Mouse (Mus musculus) heart, postnatal 25 days (tissue): ENCODE data around the gene Gm21885. TPM values are rescaled to one million over a fixed set of nuclear protein-coding genes. Genes with fewer than 3 reads are reported as not detected.

ENCODE experiments used
- total RNA-seq, 2 experiments: library from RNA; stranded (reverse); gene quantifications; 2 replicates each; pipeline ENCODE4 v1.2.3; 2021

Gm21885 gene
- total RNA-seq, 2 experiments from 2014 or later = not detected

Other genes with a start within 250 kb of the Gm21885 start
- gene Tob1, start 70.4 kb upstream of the Gm21885 start, total RNA-seq = 10 to 100 TPM; 57.2 to 60.6 TPM
- 1 to 10 TPM; 2.3 to 3.1 TPM for gene Wfikkn2, start 35.9 kb upstream of the Gm21885 start, total RNA-seq
- 10 to 100 TPM; 31.4 to 37.7 TPM for gene Luc7l3, start 40.1 kb downstream of the Gm21885 start, total RNA-seq
- gene Ankrd40, start 46.1 kb downstream of the Gm21885 start, total RNA-seq = 100 to 1,000 TPM; 263 to 280 TPM
- gene Abcc3, start 111.1 kb downstream of the Gm21885 start, total RNA-seq = 1 to 10 TPM; 2.0 to 2.7 TPM
- gene Cacna1g, start 192.3 kb downstream of the Gm21885 start, total RNA-seq = 10 to 100 TPM; 15.4 to 21.5 TPM
- under 1 TPM; 0.34 to 0.42 TPM for gene Spata20, start 204.3 kb downstream of the Gm21885 start, total RNA-seq
- gene Epn3, start 218.1 kb downstream of the Gm21885 start, total RNA-seq = 10 to 100 TPM; 26.7 to 29.7 TPM
- gene Mycbpap, start 239.9 kb downstream of the Gm21885 start, total RNA-seq = 1 to 10 TPM in 1 of 2 experiments, under 1 TPM in 1; 0.68 to 1.1 TPM